Mouse (Mus musculus) adipocyte (in vitro differentiated cells): ENCODE measurements around the gene Ccdc177.

Experiments used
- DNase-seq: peaks from one replicate; pipeline ENCODE4 v3.0.0-alpha.2; 2016; ENCODE audit warnings: low spot score

Gene Ccdc177

GRCm38 (mm10) chr12:80785005-80785404 lies 24.5 kb upstream of the Ccdc177 start:
- no peak for DNase-seq

- DNase-seq, result no peak
Measured at GRCm38 (mm10) chr12:80783889-80784288, 23.4 kb upstream of the Ccdc177 start.

- DNase-seq, result peak; percentile 45
Measured at GRCm38 (mm10) chr12:80782892-80783291, 22.4 kb upstream of the Ccdc177 start.

GRCm38 (mm10) chr12:80782190-80782589 lies 21.7 kb upstream of the Ccdc177 start:
- no peak for DNase-seq

- DNase-seq, result no peak
Measured at GRCm38 (mm10) chr12:80779760-80780159, 19.3 kb upstream of the Ccdc177 start.

GRCm38 (mm10) chr12:80778188-80778936 lies 17.9 kb upstream of the Ccdc177 start:
- DNase-seq, result no peak

- no peak for DNase-seq
Measured at GRCm38 (mm10) chr12:80776046-80776634, 15.7 kb upstream of the Ccdc177 start.

- DNase-seq, result no peak
Measured at GRCm38 (mm10) chr12:80774786-80775185, 14.3 kb upstream of the Ccdc177 start.

GRCm38 (mm10) chr12:80769697-80770096 lies 9.2 kb upstream of the Ccdc177 start:
- DNase-seq, result peak; percentile 82

GRCm38 (mm10) chr12:80764116-80764515 lies 3.6 kb upstream of the Ccdc177 start:
- no peak for DNase-seq

- DNase-seq, result no peak
Measured at GRCm38 (mm10) chr12:80762982-80763381, 2.5 kb upstream of the Ccdc177 start.

GRCm38 (mm10) chr12:80759713-80760395 lies 633 bp downstream of the Ccdc177 start:
- DNase-seq, result no peak

GRCm38 (mm10) chr12:80759387-80759712 lies 1.1 kb downstream of the Ccdc177 start:
- DNase-seq, result no peak

- DNase-seq, result no peak
Measured at GRCm38 (mm10) chr12:80758559-80759386, 1.7 kb downstream of the Ccdc177 start.

- no peak for DNase-seq
Measured at GRCm38 (mm10) chr12:80757751-80758558, 2.5 kb downstream of the Ccdc177 start.

GRCm38 (mm10) chr12:80751556-80751955 lies 8.9 kb downstream of the Ccdc177 start:
- no peak for DNase-seq

GRCm38 (mm10) chr12:80746031-80746813 lies 14.3 kb downstream of the Ccdc177 start:
- no peak for DNase-seq

- DNase-seq, result no peak
Measured at GRCm38 (mm10) chr12:80744614-80745013, 15.9 kb downstream of the Ccdc177 start.

- no peak for DNase-seq
Measured at GRCm38 (mm10) chr12:80739482-80739881, 21.0 kb downstream of the Ccdc177 start.

- no peak for DNase-seq
Measured at GRCm38 (mm10) chr12:80737283-80737600, 23.2 kb downstream of the Ccdc177 start.
